Mouse (Mus musculus): ENCODE data around the gene Krit1.

GRCm38 (mm10) chr5:3801672-3802432 is 1.1 kb upstream of the Krit1 start:
- TF ChIP-seq CTCF (IDR thresholded peaks at IDR 0.05; ENCODE audit: low read depth) (no peak), EP300 (IDR thresholded peaks at IDR 0.05; ENCODE audit: low read depth) (no peak)
